Mouse (Mus musculus) forebrain, embryonic 13.5 days (tissue): Measurements from ENCODE around the gene Zbtb25. TPM values are rescaled to one million over a fixed set of nuclear protein-coding genes. Genes with fewer than 3 reads are reported as not detected.

ENCODE experiments used
- ATAC-seq: fragments of 200-750 bp; cut with Nextera tagmentation; 2 replicates; pipeline ENCODE4 v1.8.0; 2017
- H3K27ac ChIP-seq: fragments of 300-500 bp; sonication (generic); 2 replicates; pipeline ENCODE4 v1.5.1; 2015; ENCODE audit warnings: inconsistent platforms, mild to moderate bottlenecking, moderate library complexity
- H3K27me3 ChIP-seq: fragments of 300-500 bp; sonication (generic); 2 replicates; pipeline ENCODE4 v1.6.1; 2015; ENCODE audit warnings: mild to moderate bottlenecking, inconsistent platforms
- H3K36me3 ChIP-seq: fragments of 300-500 bp; sonication (generic); 2 replicates; pipeline ENCODE4 v1.6.1; 2015; ENCODE audit warnings: mild to moderate bottlenecking, inconsistent platforms; ENCODE audit not compliant: poor library complexity, severe bottlenecking
- H3K4me1 ChIP-seq: fragments of 300-500 bp; sonication (generic); 2 replicates; pipeline ENCODE4 v1.6.1; 2015; ENCODE audit warnings: inconsistent platforms
- H3K4me2 ChIP-seq: fragments of 300-500 bp; sonication (generic); 2 replicates; pipeline ENCODE4 v1.6.1; 2015; ENCODE audit warnings: inconsistent platforms, mild to moderate bottlenecking, moderate library complexity
- H3K4me3 ChIP-seq: fragments of 300-500 bp; sonication (generic); 2 replicates; pipeline ENCODE4 v1.5.1; 2015; ENCODE audit warnings: mild to moderate bottlenecking, inconsistent platforms
- H3K9ac ChIP-seq: fragments of 300-500 bp; sonication (generic); 2 replicates; pipeline ENCODE4 v1.6.1; 2015; ENCODE audit warnings: mild to moderate bottlenecking, inconsistent platforms
- H3K9me3 ChIP-seq: fragments of 300-500 bp; sonication (generic); replicated peaks from 2 replicates; pipeline ENCODE4 v1.6.1; 2016; ENCODE audit warnings: inconsistent platforms
- WGBS: fragments of 180-500 bp; shearing (Covaris S2); methylation state at CpG from one replicate; pipeline ENCODE4 v1.1.7; 2015; 5-methylcytosine and 5-hydroxymethylcytosine counted together
- polyA plus RNA-seq: library from polyadenylated mRNA; unstranded; fragments of >200 nt; fragmentation: Nextera tagmentation; extraction: Ambion mirVana; gene quantifications from 2 replicates; pipeline ENCODE4 v1.2.1, GENCODE M21; 2015

The Zbtb25 gene
- polyA plus RNA-seq, result 18.4 and 18.5 TPM in 2 replicates

DNA sequence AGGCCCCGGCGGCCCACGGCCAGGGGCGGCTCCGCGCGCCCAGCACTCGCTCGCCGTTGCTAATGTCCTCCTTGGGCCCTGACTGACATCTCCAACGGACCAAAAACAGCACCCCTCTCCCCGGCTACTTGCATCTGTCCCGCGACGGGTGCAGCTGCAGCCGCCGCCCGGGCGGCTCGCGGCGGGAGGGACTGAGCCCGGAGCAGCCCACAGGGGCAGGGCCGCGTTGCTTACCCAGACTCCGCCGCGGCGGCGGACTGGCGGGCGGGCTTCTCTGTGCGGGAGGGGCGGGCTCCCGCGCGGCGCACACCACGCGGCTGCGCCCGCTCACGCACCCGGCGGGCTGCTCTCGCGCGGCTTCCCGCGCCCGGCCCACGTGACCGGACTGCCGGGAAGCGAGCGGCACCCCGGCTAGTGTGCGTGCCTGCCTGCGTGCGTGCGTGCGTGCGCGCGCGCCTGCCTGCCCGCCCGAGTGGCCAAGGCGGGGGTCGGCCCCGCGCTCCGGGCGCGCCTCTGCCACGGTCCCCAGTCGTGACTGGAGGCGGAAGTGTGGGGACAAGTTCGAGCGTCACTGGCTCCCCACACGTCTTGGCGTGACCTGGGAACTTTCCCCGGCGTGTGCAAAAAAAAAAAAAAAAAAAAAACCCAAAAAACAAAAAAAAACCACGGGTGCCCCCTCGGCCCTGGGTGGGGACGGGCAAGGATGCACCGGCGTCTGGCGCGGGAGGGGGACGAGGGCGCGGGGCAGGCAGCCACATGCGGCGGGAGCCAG lies at the start of gene Zbtb25:
Gene Zbtb25, minus strand, starts transcription at position 397 of the 772 bp plus-strand sequence.
- no peaks in the 10 kb centered on the region for H3K36me3 ChIP-seq
- peak within 1 kb of the TSS; percentile 98 for H3K27ac ChIP-seq
- H3K9ac ChIP-seq, result peak within 1 kb of the TSS; percentile 99
- ATAC-seq, result peak; percentile 92
- WGBS, result under 1% methylated on average over 50 of the region's 96 CpGs
- peak within 1 kb of the TSS; percentile 84 for H3K4me2 ChIP-seq
- H3K27me3 ChIP-seq, result no peaks in the 10 kb centered on the region
- H3K4me3 ChIP-seq, result peak within 1 kb of the TSS; percentile 88
- H3K4me1 ChIP-seq, result peaks cover 49% of the 10 kb centered on the region
- no peaks in the 10 kb centered on the region for H3K9me3 ChIP-seq

DNA sequence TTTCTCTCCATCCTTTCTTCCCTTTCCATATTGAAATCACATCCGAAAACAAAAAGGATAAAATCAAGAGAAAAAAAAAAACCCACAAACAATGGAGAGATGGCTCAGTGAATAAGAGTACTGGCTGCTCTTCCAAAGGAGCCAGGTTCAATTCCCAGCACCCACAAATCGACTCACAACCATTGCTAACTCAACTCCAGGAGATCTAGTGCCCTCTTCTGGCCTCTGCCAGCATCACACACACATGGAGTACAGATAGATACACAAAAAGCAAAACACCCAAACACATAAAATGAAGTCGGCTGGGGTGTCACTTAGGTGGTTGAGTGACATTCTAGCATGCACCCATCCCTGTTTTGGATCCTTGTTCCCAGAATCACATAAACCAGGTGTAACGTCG lies 48.9 kb upstream of the Zbtb25 start:
- Histone ChIP-seq H3K4me1 (peaks cover 4% of the 10 kb centered on the region; the same call in 1 of the 2 replicates), H3K36me3 (no peaks in the 10 kb centered on the region), H3K9me3 (peaks cover 3% of the 10 kb centered on the region; the same call in 1 of the 2 replicates), H3K9ac (no peak overlapping the region), H3K27me3 (peaks cover 22% of the 10 kb centered on the region), H3K27ac (no peak overlapping the region), H3K4me2 (no peak overlapping the region), H3K4me3 (no peak overlapping the region)
- no peak for ATAC-seq
- WGBS, result 97% methylated on average over 5 of the region's 5 CpGs

DNA sequence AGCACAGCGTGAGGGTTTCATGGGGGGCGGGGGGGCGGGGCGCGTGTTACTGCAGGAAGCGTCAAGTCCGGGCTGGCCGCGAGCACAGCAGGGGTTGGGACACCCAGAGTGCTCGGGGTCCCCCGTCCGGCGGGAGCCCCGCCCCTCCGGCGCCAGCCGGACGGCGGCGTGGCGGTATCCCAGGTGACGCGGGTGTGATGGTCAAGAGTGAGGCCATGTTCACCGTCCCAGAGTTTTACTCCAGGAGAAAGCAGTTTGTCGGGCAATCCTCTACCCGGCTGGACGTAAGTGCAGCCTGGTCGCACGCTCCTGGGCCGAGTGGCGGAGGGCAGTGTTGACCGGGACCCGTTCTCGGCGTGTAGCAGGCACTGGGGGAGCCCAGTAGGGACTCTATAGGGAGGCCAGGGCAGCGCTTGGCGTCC lies 48.0 kb upstream of the Zbtb25 start, which contains the start of gene Ppp1r36:
Gene Ppp1r36, plus strand, starts transcription at position 106 of the 422 bp plus-strand sequence.
- Histone ChIP-seq H3K4me3 (peak within 1 kb of the TSS; percentile 40), H3K4me2 (peak within 1 kb of the TSS; percentile 76), H3K27ac (no peak within 1 kb of the TSS), H3K27me3 (peaks cover 22% of the 10 kb centered on the region), H3K4me1 (peaks cover 4% of the 10 kb centered on the region; the same call in 1 of the 2 replicates), H3K36me3 (no peaks in the 10 kb centered on the region), H3K9ac (peak within 1 kb of the TSS; percentile 51), H3K9me3 (peaks cover 3% of the 10 kb centered on the region; the same call in 1 of the 2 replicates)
- WGBS, result under 1% methylated on average over 37 of the region's 37 CpGs
- no peak for ATAC-seq

DNA sequence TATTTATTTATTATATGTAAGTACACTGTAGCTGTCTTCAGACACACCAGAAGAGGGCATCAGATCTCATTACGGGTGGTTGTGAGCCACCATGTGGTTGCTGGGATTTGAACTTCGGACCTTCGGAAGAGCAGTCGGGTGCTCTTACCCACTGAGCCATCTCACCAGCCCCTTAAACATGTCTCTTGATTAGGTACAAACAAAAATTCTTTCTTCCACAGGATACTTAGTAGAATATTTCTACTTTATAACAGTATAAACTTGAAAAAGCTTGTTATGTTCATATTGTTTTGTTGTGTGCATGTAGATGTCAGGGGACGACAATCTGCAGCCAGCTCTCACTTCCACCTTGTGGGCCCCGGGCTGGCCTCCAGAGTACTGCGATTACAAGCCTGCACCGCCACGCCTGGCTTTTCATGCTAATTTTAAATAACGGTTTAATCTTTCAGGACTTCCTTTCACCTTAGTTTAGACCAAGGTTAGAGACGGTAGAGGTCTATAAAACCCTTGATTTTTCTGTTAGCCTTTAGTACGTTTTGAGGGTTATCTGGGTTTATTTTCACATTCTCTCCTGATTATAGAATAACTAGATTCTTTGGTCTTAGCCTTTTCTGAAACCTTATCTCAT lies 46.1 kb upstream of the Zbtb25 start:
- ATAC-seq, result no peak

DNA sequence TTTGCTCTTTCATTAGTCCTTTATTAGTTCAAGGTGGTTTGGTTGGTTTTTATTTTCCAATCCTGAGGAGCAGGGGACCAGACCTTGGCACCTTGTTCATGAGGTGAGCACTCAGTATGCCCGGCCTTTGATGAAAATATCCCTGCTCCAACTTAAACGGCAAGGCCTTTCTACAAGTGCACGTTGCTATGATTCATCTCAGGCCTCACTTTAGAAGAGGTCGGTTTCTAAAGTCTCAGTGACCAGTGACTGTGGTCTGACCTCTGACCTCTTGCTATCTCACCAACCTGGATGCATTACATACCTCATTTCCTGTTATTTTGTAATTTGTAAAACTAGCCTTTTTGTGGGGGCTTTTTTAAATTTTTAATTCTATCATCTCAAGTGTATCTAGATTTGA lies 39.8 kb upstream of the Zbtb25 start:
- no peak for ATAC-seq
- Histone ChIP-seq H3K27ac (no peak overlapping the region), H3K4me1 (peaks cover 19% of the 10 kb centered on the region), H3K27me3 (peaks cover 35% of the 10 kb centered on the region), H3K36me3 (no peaks in the 10 kb centered on the region), H3K4me2 (no peak overlapping the region), H3K9me3 (no peaks in the 10 kb centered on the region), H3K9ac (no peak overlapping the region), H3K4me3 (no peak overlapping the region)
- WGBS, result 81% methylated on average over 4 of the region's 4 CpGs

More for the DNA sequence above, 46.1 kb upstream of the Zbtb25 start:
- Histone ChIP-seq H3K4me2 (no peak overlapping the region), H3K27ac (no peak overlapping the region), H3K9ac (no peak overlapping the region), H3K4me3 (no peak overlapping the region), H3K27me3 (peaks cover 22% of the 10 kb centered on the region), H3K4me1 (peaks cover 4% of the 10 kb centered on the region; the same call in 1 of the 2 replicates), H3K9me3 (peaks cover 3% of the 10 kb centered on the region; the same call in 1 of the 2 replicates), H3K36me3 (no peaks in the 10 kb centered on the region)
- WGBS, result 89% methylated on average over 12 of the region's 12 CpGs

DNA sequence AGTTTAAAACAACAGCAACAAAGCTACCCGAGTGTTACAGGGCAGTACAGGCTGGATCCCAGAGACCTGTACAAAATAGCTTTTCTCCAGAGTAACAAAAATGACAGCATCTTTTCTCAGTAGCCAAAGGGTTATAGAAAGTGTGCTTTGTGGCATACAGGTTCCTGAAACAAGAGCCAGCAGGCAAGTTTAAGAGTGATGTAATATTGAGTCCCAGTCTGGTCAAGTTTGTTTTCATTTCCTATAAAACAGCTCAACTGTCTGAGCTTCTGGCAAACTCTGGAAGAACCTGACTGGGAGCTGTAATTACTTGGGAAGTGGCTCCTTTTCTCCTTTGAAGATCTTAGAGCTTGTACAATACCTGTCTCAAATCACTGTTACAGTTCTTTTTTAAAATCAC lies 37.8 kb upstream of the Zbtb25 start:
- Histone ChIP-seq H3K36me3 (no peaks in the 10 kb centered on the region), H3K4me3 (no peak overlapping the region)

DNA sequence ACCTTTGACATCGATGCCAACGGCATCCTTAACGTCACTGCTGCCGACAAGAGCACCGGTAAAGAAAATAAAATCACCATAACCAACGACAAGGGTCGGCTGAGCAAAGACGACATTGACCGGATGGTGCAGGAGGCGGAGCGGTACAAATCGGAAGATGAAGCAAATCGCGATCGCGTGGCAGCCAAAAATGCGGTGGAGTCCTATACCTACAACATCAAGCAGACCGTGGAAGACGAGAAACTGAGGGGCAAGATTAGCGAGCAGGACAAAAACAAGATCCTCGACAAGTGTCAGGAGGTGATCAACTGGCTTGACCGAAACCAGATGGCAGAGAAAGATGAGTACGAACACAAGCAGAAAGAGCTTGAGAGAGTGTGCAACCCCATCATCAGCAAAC lies 36.6 kb upstream of the Zbtb25 start:
- peak overlapping the region; percentile 60 for H3K4me3 ChIP-seq
- ATAC-seq, result no peak

More for the DNA sequence above, 37.8 kb upstream of the Zbtb25 start:
- Histone ChIP-seq H3K4me1 (peaks cover 26% of the 10 kb centered on the region), H3K27me3 (peaks cover 44% of the 10 kb centered on the region), H3K9ac (no peak overlapping the region), H3K27ac (no peak overlapping the region), H3K4me2 (no peak overlapping the region), H3K9me3 (no peaks in the 10 kb centered on the region)
- ATAC-seq, result no peak
- WGBS, result 40% methylated on average over 1 of the region's 1 CpGs

DNA sequence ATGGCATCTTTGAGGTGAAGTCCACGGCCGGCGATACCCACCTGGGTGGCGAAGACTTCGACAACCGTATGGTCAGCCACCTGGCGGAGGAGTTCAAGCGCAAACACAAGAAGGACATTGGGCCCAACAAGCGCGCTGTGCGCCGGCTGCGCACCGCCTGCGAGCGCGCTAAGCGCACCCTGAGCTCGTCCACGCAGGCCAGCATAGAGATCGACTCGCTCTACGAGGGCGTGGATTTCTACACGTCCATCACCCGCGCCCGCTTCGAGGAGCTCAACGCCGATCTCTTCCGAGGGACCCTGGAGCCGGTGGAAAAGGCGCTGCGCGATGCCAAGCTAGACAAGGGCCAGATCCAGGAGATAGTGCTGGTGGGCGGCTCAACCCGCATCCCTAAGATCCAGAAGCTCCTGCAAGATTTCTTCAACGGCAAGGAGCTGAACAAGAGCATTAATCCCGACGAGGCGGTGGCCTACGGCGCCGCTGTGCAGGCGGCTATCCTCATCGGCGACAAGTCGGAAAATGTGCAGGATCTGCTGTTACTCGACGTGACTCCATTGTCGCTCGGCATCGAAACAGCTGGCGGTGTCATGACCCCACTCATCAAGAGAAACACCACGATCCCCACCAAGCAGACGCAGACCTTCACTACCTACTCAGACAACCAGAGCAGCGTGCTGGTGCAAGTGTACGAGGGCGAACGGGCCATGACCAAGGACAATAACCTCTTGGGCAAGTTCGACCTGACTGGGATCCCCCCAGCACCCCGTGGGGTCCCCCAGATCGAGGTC lies 36.0 kb upstream of the Zbtb25 start:
- Histone ChIP-seq H3K9me3 (no peaks in the 10 kb centered on the region), H3K27me3 (peaks cover 50% of the 10 kb centered on the region), H3K9ac (peak overlapping the region; percentile 30; the same call in 1 of the 2 replicates), H3K4me2 (peak overlapping the region; percentile 67), H3K36me3 (no peaks in the 10 kb centered on the region), H3K27ac (no peak overlapping the region), H3K4me3 (peak overlapping the region; percentile 60), H3K4me1 (peaks cover 26% of the 10 kb centered on the region)
- no peak for ATAC-seq
- WGBS, result 3% methylated on average over 64 of the region's 64 CpGs

More for the DNA sequence above, 36.6 kb upstream of the Zbtb25 start:
- Histone ChIP-seq H3K9ac (no peak overlapping the region), H3K4me1 (peaks cover 26% of the 10 kb centered on the region), H3K4me2 (peak overlapping the region; percentile 67), H3K27ac (no peak overlapping the region), H3K36me3 (no peaks in the 10 kb centered on the region), H3K9me3 (no peaks in the 10 kb centered on the region), H3K27me3 (peaks cover 50% of the 10 kb centered on the region)
- WGBS, result 3% methylated on average over 23 of the region's 23 CpGs

DNA sequence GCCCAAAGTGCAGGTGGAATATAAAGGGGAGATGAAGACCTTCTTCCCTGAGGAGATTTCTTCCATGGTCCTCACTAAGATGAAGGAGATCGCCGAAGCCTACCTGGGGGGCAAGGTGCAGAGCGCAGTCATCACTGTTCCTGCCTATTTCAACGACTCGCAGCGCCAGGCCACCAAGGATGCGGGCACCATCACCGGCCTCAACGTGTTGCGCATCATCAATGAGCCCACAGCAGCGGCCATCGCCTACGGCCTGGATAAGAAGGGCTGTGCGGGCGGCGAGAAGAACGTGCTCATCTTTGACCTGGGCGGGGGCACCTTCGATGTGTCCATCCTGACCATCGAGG lies 35.4 kb upstream of the Zbtb25 start:
- Histone ChIP-seq H3K9me3 (no peaks in the 10 kb centered on the region), H3K27ac (no peak overlapping the region), H3K27me3 (peaks cover 50% of the 10 kb centered on the region), H3K4me1 (peaks cover 26% of the 10 kb centered on the region), H3K36me3 (no peaks in the 10 kb centered on the region), H3K4me3 (peak overlapping the region; percentile 60), H3K9ac (peak overlapping the region; percentile 30; the same call in 1 of the 2 replicates), H3K4me2 (peak overlapping the region; percentile 67)
- WGBS, result 7% methylated on average over 20 of the region's 20 CpGs
- ATAC-seq, result no peak

DNA sequence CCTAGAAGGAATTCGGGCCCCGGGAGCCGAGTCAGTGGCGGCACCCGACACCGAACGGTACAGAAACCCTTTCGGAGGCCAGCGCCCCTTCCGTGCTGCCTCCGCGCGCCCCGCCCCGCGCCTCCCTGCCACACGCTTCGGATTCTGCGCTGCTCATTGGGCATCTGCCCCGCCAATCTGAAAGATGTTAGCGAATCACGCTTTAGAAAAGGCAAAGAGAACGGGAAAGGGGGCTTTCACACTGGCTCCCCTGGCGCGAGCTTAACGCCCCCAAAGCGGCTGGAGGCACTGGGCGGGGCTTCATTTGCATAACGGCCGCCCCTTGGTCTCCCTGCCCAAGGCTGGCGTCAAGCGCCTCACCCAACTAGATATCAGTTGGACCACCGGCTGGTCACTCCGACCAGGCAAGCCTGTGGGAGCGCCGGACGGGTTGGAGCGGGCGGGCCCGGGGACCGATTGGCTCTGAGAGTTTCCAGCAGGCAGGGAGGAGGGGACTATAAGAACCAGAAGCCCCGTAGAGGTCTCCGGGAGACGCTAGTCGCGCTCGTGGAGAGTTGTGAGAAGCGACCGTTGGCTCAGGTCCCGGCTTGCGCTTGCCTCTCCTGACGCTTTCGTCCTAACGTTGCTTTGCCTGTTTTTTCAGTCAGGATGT lies 34.6 kb upstream of the Zbtb25 start, which contains the start of gene Hspa2:
Gene Hspa2, plus strand, starts transcription at position 291 of the 652 bp plus-strand sequence.
- peaks cover 50% of the 10 kb centered on the region for H3K27me3 ChIP-seq
- H3K27ac ChIP-seq, result peak within 1 kb of the TSS; percentile 79
- peak within 1 kb of the TSS; percentile 67 for H3K4me2 ChIP-seq
- H3K9me3 ChIP-seq, result no peaks in the 10 kb centered on the region
- peaks cover 26% of the 10 kb centered on the region for H3K4me1 ChIP-seq
- peak; percentile 98 for ATAC-seq
- no peaks in the 10 kb centered on the region for H3K36me3 ChIP-seq
- peak within 1 kb of the TSS; percentile 69 for H3K9ac ChIP-seq
- WGBS, result under 1% methylated on average over 54 of the region's 54 CpGs
- H3K4me3 ChIP-seq, result peak within 1 kb of the TSS; percentile 60
